Mouse (Mus musculus): ENCODE measurements at regions not wholly inside any gene's neighbourhood (a gene's known extent, or its start where the extent isn't known, plus 50 kb on each side); places are given as distances from the start of the nearest gene placed in this dataset.

- no peak for DNase-seq (ENCODE audit: low read depth, low spot score)
These were observed 289.5 kb upstream of the Slit2 start for GRCm38 (mm10) chr5:47693478-47693877.

GRCm38 (mm10) chr5:47693921-47694320 lies 289.0 kb upstream of the Slit2 start:
- DNase-seq (ENCODE audit: low read depth, low spot score), result no peak

GRCm38 (mm10) chr5:47694630-47695029 lies 288.3 kb upstream of the Slit2 start:
- no peak for DNase-seq (ENCODE audit: low read depth, low spot score)

- peak; percentile 60 for DNase-seq (ENCODE audit: low read depth, low spot score)
These were observed 271.4 kb upstream of the Slit2 start for GRCm38 (mm10) chr5:47711553-47711952.

GRCm38 (mm10) chr5:47714333-47714732 lies 268.6 kb upstream of the Slit2 start:
- peak; percentile 11 for DNase-seq (ENCODE audit: low read depth, low spot score)

GRCm38 (mm10) chr5:47724911-47725310 lies 258.0 kb upstream of the Slit2 start:
- no peak for DNase-seq (ENCODE audit: low read depth, low spot score)

GRCm38 (mm10) chr5:47742727-47743126 lies 240.2 kb upstream of the Slit2 start:
- no peak for DNase-seq (ENCODE audit: low read depth, low spot score)

- DNase-seq (ENCODE audit: low read depth, low spot score), result no peak
These were observed 237.8 kb upstream of the Slit2 start for GRCm38 (mm10) chr5:47745177-47745576.

GRCm38 (mm10) chr5:47751907-47752306 lies 231.0 kb upstream of the Slit2 start:
- no peak for DNase-seq (ENCODE audit: low read depth, low spot score)

GRCm38 (mm10) chr5:47772642-47773353 lies 210.1 kb upstream of the Slit2 start:
- DNase-seq (ENCODE audit: low read depth, low spot score), result no peak

GRCm38 (mm10) chr5:47773354-47773743 lies 209.6 kb upstream of the Slit2 start:
- peak; percentile 26 for DNase-seq (ENCODE audit: low read depth, low spot score)

GRCm38 (mm10) chr5:47780861-47781260 lies 202.1 kb upstream of the Slit2 start:
- DNase-seq (ENCODE audit: low read depth, low spot score), result no peak

- DNase-seq (ENCODE audit: low read depth, low spot score), result no peak
These were observed 201.3 kb upstream of the Slit2 start for GRCm38 (mm10) chr5:47781608-47782007.

GRCm38 (mm10) chr5:47794639-47795272 lies 188.2 kb upstream of the Slit2 start:
- DNase-seq (ENCODE audit: low read depth, low spot score), result no peak

- no peak for DNase-seq (ENCODE audit: low read depth, low spot score)
These were observed 187.7 kb upstream of the Slit2 start for GRCm38 (mm10) chr5:47795273-47795672.

GRCm38 (mm10) chr5:47820936-47821335 lies 162.0 kb upstream of the Slit2 start:
- no peak for DNase-seq (ENCODE audit: low read depth, low spot score)

GRCm38 (mm10) chr5:47837998-47838397 lies 144.9 kb upstream of the Slit2 start:
- no peak for DNase-seq (ENCODE audit: low read depth, low spot score)

GRCm38 (mm10) chr5:47869701-47870100 lies 113.2 kb upstream of the Slit2 start:
- DNase-seq (ENCODE audit: low read depth, low spot score), result no peak

Data from forelimb bud, embryonic 11.5 days (tissue).